Mouse (Mus musculus) forebrain, embryonic 14.5 days (tissue): ENCODE data around the gene Psenen. TPM values are rescaled to one million over a fixed set of nuclear protein-coding genes. Genes with fewer than 3 reads are reported as not detected.

ENCODE experiments used
- ATAC-seq: fragments of 200-750 bp; cut with Nextera tagmentation; 2 replicates; pipeline ENCODE4 v1.8.0; 2017; ENCODE audit warnings: mild to moderate bottlenecking, moderate library complexity
- DNase-seq: peaks from one replicate; pipeline ENCODE4 v3.0.0-alpha.2; 2015; ENCODE audit warnings: low spot score
- H3K27ac ChIP-seq: fragments of 300-500 bp; sonication (generic); 2 replicates; pipeline ENCODE4 v1.5.1; 2014; ENCODE audit warnings: low read depth, mild to moderate bottlenecking, control low read depth, low read length, moderate library complexity
- H3K27me3 ChIP-seq: fragments of 300-500 bp; sonication (generic); replicated peaks from 2 replicates; pipeline ENCODE4 v1.6.1; 2014; ENCODE audit warnings: low read length, control low read depth, mixed read lengths; ENCODE audit not compliant: control insufficient read depth, insufficient read depth
- H3K36me3 ChIP-seq: fragments of 300-500 bp; sonication (generic); 2 replicates; pipeline ENCODE4 v1.6.1; 2014; ENCODE audit warnings: low read length, control low read depth; ENCODE audit not compliant: control insufficient read depth, insufficient read depth
- H3K4me1 ChIP-seq: fragments of 300-500 bp; sonication (generic); 2 replicates; pipeline ENCODE4 v1.6.1; 2014; ENCODE audit warnings: antibody characterized with exemption, low read length, control low read depth; ENCODE audit not compliant: control insufficient read depth, insufficient read depth
- H3K4me2 ChIP-seq: fragments of 300-500 bp; sonication (generic); 2 replicates; pipeline ENCODE4 v1.6.1; 2014; ENCODE audit warnings: mild to moderate bottlenecking, control low read depth, low read length
- H3K4me3 ChIP-seq: fragments of 300-500 bp; sonication (generic); 2 replicates; pipeline ENCODE4 v1.5.1; 2014; ENCODE audit warnings: low read depth, low read length, control low read depth
- H3K9ac ChIP-seq: fragments of 300-500 bp; sonication (generic); 2 replicates; pipeline ENCODE4 v1.6.1; 2014; ENCODE audit warnings: mild to moderate bottlenecking, low read length, control low read depth, moderate library complexity
- H3K9me3 ChIP-seq: fragments of 300-500 bp; sonication (generic); replicated peaks from 2 replicates; pipeline ENCODE4 v1.6.1; 2016; ENCODE audit warnings: low read length, control low read depth, mixed read lengths; ENCODE audit not compliant: control insufficient read depth
- WGBS: fragments of 180-500 bp; shearing (Covaris S2); extraction: QIAGEN DNeasy Blood & Tissue Kit; methylation state at CpG from one replicate; pipeline ENCODE4 v1.1.7; 2014; 5-methylcytosine and 5-hydroxymethylcytosine counted together
- polyA plus RNA-seq: library from polyadenylated mRNA; unstranded; fragments of >200 nt; fragmentation: Nextera tagmentation; extraction: Ambion mirVana; gene quantifications from 2 replicates; pipeline ENCODE4 v1.2.1, GENCODE M21; 2014

Gene Psenen
- polyA plus RNA-seq, 1 experiment from 2014 or later, result 143 TPM

DNA sequence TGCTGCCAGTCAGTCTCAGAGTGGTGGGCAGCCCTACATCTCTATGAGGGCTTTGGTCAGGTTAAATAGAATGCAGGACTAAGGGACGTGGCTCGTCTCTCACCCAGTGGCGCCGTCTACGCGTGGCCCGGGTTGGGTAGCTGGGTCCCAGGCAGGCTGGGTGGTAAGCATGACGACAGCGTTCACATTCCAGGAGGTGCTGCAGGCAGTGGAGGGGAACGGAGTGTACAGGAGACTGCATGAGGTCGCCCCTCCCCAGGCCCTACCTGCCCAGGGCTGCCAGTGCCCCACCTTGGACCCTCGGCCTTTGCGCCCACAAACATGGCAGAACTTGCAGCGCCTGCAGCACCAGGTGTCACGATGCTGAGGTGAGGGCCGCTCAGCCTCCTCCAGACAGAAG is 18.1 kb upstream of the Psenen start:
- no peak for DNase-seq
- no peaks in the 10 kb centered on the region for H3K27me3 ChIP-seq
- ATAC-seq, result no peak

GRCm38 (mm10) chr7:30579950-30580349 is 16.5 kb upstream of the Psenen start:
- Histone ChIP-seq H3K4me3 (no peak overlapping the region), H3K4me2 (no peak overlapping the region), H3K36me3 (peaks cover 100% of the 10 kb centered on the region), H3K4me1 (no peaks in the 10 kb centered on the region), H3K9ac (no peak overlapping the region), H3K9me3 (no peaks in the 10 kb centered on the region), H3K27ac (no peak overlapping the region), H3K27me3 (no peaks in the 10 kb centered on the region)
- no peak for DNase-seq
- WGBS, result 94% methylated on average over 8 of the region's 8 CpGs
- ATAC-seq, result no peak

More for the DNA sequence above, 18.1 kb upstream of the Psenen start:
- Histone ChIP-seq H3K4me2 (no peak overlapping the region), H3K27ac (no peak overlapping the region), H3K4me3 (no peak overlapping the region), H3K9me3 (no peaks in the 10 kb centered on the region), H3K36me3 (peaks cover 100% of the 10 kb centered on the region), H3K4me1 (no peaks in the 10 kb centered on the region), H3K9ac (no peak overlapping the region)
- WGBS, result 94% methylated on average over 16 of the region's 16 CpGs

- no peaks in the 10 kb centered on the region for H3K27me3 ChIP-seq
- no peaks in the 10 kb centered on the region for H3K9me3 ChIP-seq
- no peaks in the 10 kb centered on the region for H3K4me1 ChIP-seq
- no peak overlapping the region for H3K9ac ChIP-seq
- H3K27ac ChIP-seq, result no peak overlapping the region
- no peak overlapping the region for H3K4me3 ChIP-seq
- ATAC-seq, result no peak
- H3K4me2 ChIP-seq, result no peak overlapping the region
- WGBS, result 89% methylated on average over 2 of the region's 2 CpGs
- DNase-seq, result no peak
- peaks cover 98% of the 10 kb centered on the region for H3K36me3 ChIP-seq
These were observed 9.5 kb upstream of the Psenen start for GRCm38 (mm10) chr7:30572969-30573368.

DNA sequence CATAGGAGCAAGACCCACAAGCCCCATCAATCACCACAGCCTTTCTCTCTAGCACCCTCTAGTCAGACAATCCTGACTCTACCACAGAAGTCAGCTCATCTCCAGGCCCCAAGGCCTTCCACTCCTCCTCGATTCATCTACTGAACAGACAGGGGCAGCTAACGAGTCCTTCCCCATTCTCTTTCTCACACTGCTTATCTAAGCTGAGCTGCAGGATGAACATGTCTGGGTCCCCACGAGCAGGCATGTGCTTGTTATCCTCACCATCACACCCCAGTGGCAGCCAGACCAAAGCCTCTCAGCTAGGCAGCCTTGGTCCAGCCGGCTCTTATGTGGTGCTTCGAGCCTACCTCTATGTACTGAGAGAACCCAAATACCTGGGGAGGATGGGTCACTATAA is 9.0 kb upstream of the Psenen start:
- no peak for ATAC-seq

DNA sequence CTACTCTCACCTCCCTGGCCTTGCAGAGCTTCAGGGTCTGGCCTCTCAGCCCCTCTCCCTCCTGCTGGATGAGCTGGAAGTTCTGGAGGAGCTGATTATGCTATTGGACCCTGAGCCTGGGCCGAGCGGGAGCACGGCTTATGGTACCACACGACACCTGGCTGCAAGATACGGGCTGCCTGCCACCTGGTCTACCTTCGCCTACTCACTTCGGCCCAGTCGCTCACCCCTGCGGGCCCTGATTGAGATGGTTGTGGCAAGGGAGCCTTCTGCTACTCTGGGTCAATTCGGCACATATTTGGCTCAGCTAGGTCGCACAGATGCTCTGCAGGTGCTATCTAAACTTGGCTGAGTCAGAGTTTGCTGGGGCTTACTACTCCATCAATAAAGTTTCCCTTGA is 4.1 kb upstream of the Psenen start:
- no peak for ATAC-seq
- H3K36me3 ChIP-seq, result peaks cover 76% of the 10 kb centered on the region

More for the DNA sequence above, 9.0 kb upstream of the Psenen start:
- DNase-seq, result no peak
- Histone ChIP-seq H3K27me3 (no peaks in the 10 kb centered on the region), H3K4me2 (no peak overlapping the region), H3K36me3 (peaks cover 96% of the 10 kb centered on the region), H3K9me3 (no peaks in the 10 kb centered on the region), H3K4me1 (no peaks in the 10 kb centered on the region), H3K9ac (no peak overlapping the region), H3K27ac (no peak overlapping the region), H3K4me3 (no peak overlapping the region)
- 82% methylated on average over 5 of the region's 5 CpGs for WGBS

DNA sequence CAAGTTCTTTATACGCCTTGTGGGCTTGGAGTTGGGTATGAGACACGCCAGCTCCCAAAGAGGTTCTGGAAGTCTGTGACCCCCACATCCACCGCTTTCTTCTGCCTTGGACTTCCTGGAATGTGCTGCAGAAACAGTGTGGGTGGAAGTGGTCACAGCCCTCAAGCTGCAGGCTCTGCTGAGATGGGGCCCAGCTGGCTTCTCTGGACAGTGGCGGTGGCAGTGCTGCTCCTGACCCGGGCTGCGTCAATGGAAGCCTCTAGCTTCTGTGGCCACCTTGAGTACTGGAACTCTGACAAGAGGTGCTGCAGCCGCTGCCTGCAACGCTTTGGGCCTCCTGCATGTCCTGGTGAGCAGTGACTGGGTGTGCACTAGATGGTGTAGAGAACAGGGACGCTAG is 2.6 kb upstream of the Psenen start:
- Histone ChIP-seq H3K4me2 (no peak overlapping the region), H3K4me1 (peaks cover 4% of the 10 kb centered on the region; the same call in 1 of the 2 replicates), H3K9ac (no peak overlapping the region), H3K27me3 (no peaks in the 10 kb centered on the region), H3K9me3 (no peaks in the 10 kb centered on the region), H3K4me3 (no peak overlapping the region), H3K27ac (no peak overlapping the region), H3K36me3 (peaks cover 67% of the 10 kb centered on the region)
- WGBS, result 91% methylated on average over 9 of the region's 9 CpGs
- ATAC-seq, result no peak
- no peak for DNase-seq

More for the DNA sequence above, 4.1 kb upstream of the Psenen start:
- H3K4me2 ChIP-seq, result no peak overlapping the region
- no peak overlapping the region for H3K27ac ChIP-seq
- 89% methylated on average over 11 of the region's 11 CpGs for WGBS
- H3K9ac ChIP-seq, result no peak overlapping the region
- H3K4me1 ChIP-seq, result peaks cover 4% of the 10 kb centered on the region; the same call in 1 of the 2 replicates
- H3K9me3 ChIP-seq, result no peaks in the 10 kb centered on the region
- no peak for DNase-seq
- H3K27me3 ChIP-seq, result no peaks in the 10 kb centered on the region
- no peak overlapping the region for H3K4me3 ChIP-seq

- peaks cover 57% of the 10 kb centered on the region for H3K36me3 ChIP-seq
- ATAC-seq (no peak), DNase-seq (no peak)
- H3K4me1 ChIP-seq, result peaks cover 4% of the 10 kb centered on the region; the same call in 1 of the 2 replicates
- no peak within 1 kb of the TSS for H3K27ac ChIP-seq
- H3K27me3 ChIP-seq, result no peaks in the 10 kb centered on the region
- H3K4me3 ChIP-seq, result no peak within 1 kb of the TSS
- no peaks in the 10 kb centered on the region for H3K9me3 ChIP-seq
- WGBS, result 95% methylated on average over 12 of the region's 12 CpGs
- peak within 1 kb of the TSS; percentile 71; the same call in 1 of the 2 replicates for H3K4me2 ChIP-seq
- no peak within 1 kb of the TSS for H3K9ac ChIP-seq
These were observed 1.6 kb upstream of the Psenen start, which contains the start of gene Igflr1 for GRCm38 (mm10) chr7:30564970-30565571. Gene Igflr1, plus strand, starts transcription at chr7:30565427.

DNA sequence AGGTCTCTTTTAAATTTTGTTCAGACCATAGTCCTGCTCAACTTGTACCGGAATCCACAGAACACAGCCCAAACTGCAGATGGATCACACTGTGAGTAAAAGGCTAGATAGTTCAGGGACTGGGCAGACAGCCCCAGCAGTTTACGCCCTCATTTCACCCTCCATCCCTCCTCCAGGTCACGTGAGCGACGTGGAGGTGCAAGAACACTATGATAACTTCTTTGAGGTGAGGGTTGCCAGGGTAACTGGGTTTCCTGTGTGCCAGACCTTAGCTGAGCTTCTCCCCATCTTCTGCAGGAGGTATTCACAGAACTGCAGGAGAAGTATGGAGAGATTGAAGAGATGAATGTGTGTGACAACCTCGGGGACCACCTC is 466 bp upstream of the Psenen start:
- H3K27ac ChIP-seq, result 0 out of 2 replicates have a peak overlapping the region, but pooled peaks have one; percentile 91
- no peak for ATAC-seq
- H3K9ac ChIP-seq, result peak overlapping the region; percentile 76
- peaks cover 46% of the 10 kb centered on the region for H3K36me3 ChIP-seq
- no peaks in the 10 kb centered on the region for H3K9me3 ChIP-seq
- H3K4me2 ChIP-seq, result peak overlapping the region; percentile 71
- WGBS, result 22% methylated on average over 6 of the region's 6 CpGs
- DNase-seq, result no peak
- peaks cover 5% of the 10 kb centered on the region for H3K4me1 ChIP-seq
- peak overlapping the region; percentile 76 for H3K4me3 ChIP-seq
- no peaks in the 10 kb centered on the region for H3K27me3 ChIP-seq

GRCm38 (mm10) chr7:30562526-30563116 is 806 bp downstream of the Psenen start:
- ATAC-seq (peak; percentile 11), DNase-seq (peak; percentile 20)
- WGBS, result 1% methylated on average over 27 of the region's 27 CpGs

More at GRCm38 (mm10) chr7:30562526-30563116, 806 bp downstream of the Psenen start:
- Histone ChIP-seq H3K27me3 (no peaks in the 10 kb centered on the region), H3K9me3 (no peaks in the 10 kb centered on the region), H3K36me3 (peaks cover 35% of the 10 kb centered on the region), H3K4me3 (peak overlapping the region; percentile 76), H3K9ac (peak overlapping the region; percentile 61), H3K4me1 (peaks cover 13% of the 10 kb centered on the region), H3K4me2 (peak overlapping the region; percentile 79), H3K27ac (no peak overlapping the region)
